Mouse (Mus musculus) megakaryocyte-erythroid progenitor cell, adult 5-6 weeks (primary cell): ENCODE measurements around the gene Trim40. TPM values are rescaled to one million over a fixed set of nuclear protein-coding genes. Genes with fewer than 3 reads are reported as not detected.

Experiments
- ATAC-seq: replicated peaks from 2 replicates; pipeline ENCODE4 v1.8.0; 2016; ENCODE audit warnings: mild to moderate bottlenecking, inconsistent platforms; ENCODE audit not compliant: severe bottlenecking, poor library complexity, low FRiP score, low TSS enrichment
- total RNA-seq, 2 experiments: library from RNA; stranded (forward) in 1 of 2; stranded (reverse) in 1 of 2; fragments of 200-1000, 215-1000 nt in 1 of 2; fragments of >200 nt in 1 of 2; fragmentation: Nextera tagmentation in 1 of 2; gene quantifications; 2 replicates each; pipeline ENCODE4 v1.2.3; 2014 to 2017

Gene Trim40
- total RNA-seq, 2 experiments from 2014 or later, result not detected

GRCm38 (mm10) chr17:36848911-36849310 lies 41.0 kb downstream of the Trim40 start:
- no peak for ATAC-seq

GRCm38 (mm10) chr17:36844725-36845124 lies 45.2 kb downstream of the Trim40 start:
- ATAC-seq, result no peak

GRCm38 (mm10) chr17:36844286-36844719 lies 45.6 kb downstream of the Trim40 start:
- peak; percentile 91 for ATAC-seq

- ATAC-seq, result no peak
Measured at GRCm38 (mm10) chr17:36843696-36844095, 46.2 kb downstream of the Trim40 start.

- no peak for ATAC-seq
Measured at GRCm38 (mm10) chr17:36840961-36841445, 48.9 kb downstream of the Trim40 start.

GRCm38 (mm10) chr17:36839931-36840330 lies 50.0 kb downstream of the Trim40 start:
- no peak for ATAC-seq

GRCm38 (mm10) chr17:36839001-36839400 lies 50.9 kb downstream of the Trim40 start:
- ATAC-seq, result no peak

GRCm38 (mm10) chr17:36836874-36837647 lies 52.9 kb downstream of the Trim40 start, which contains the start of gene Trim26:
Trim26 (plus strand) TSS chr17:36837134.
- peak; percentile 98 for ATAC-seq

GRCm38 (mm10) chr17:36836427-36836812 lies 53.5 kb downstream of the Trim40 start:
- 0 out of 2 replicates have a peak, but pooled peaks have one; percentile 8 for ATAC-seq

GRCm38 (mm10) chr17:36835591-36836426 lies 54.1 kb downstream of the Trim40 start:
- peak; percentile 76 for ATAC-seq

- no peak for ATAC-seq
Measured at GRCm38 (mm10) chr17:36832694-36833093, 57.2 kb downstream of the Trim40 start.

Other genes with a start within 250 kb of the Trim40 start
- not detected in 2 replicates for gene H2-M9, start 247.5 kb downstream of the Trim40 start, total RNA-seq (2014; fragmentation: Nextera tagmentation)
- gene H2-M9, start 247.5 kb downstream of the Trim40 start, total RNA-seq (2017), result not detected in 2 replicates
- not detected in 2 replicates for gene H2-M1, start 217.9 kb downstream of the Trim40 start, total RNA-seq (2014; fragmentation: Nextera tagmentation)
- gene H2-M1, start 217.9 kb downstream of the Trim40 start, total RNA-seq (2017), result not detected in 2 replicates
- gene H2-M10.5, start 117.2 kb downstream of the Trim40 start, total RNA-seq (2014; fragmentation: Nextera tagmentation), result not detected in 2 replicates
- gene H2-M10.5, start 117.2 kb downstream of the Trim40 start, total RNA-seq (2017), result not detected in 2 replicates
- gene H2-M10.6, start 78.0 kb downstream of the Trim40 start, total RNA-seq (2014; fragmentation: Nextera tagmentation), result not detected in 2 replicates
- gene H2-M10.6, start 78.0 kb downstream of the Trim40 start, total RNA-seq (2017), result not detected in 2 replicates
- 13.0 and 13.6 TPM in 2 replicates for gene Trim26, start 53.0 kb downstream of the Trim40 start, total RNA-seq (2014; fragmentation: Nextera tagmentation)
- 7.7 and 9.3 TPM in 2 replicates for gene Trim26, start 53.0 kb downstream of the Trim40 start, total RNA-seq (2017)
- gene Trim15, start 22.9 kb downstream of the Trim40 start, total RNA-seq (2014; fragmentation: Nextera tagmentation), result not detected in 2 replicates
- not detected in 2 replicates for gene Trim15, start 22.9 kb downstream of the Trim40 start, total RNA-seq (2017)
- 7.5 and 9.6 TPM in 2 replicates for gene Trim10, start 20.5 kb downstream of the Trim40 start, total RNA-seq (2014; fragmentation: Nextera tagmentation)
- gene Trim10, start 20.5 kb downstream of the Trim40 start, total RNA-seq (2017), result 13.8 and 24.1 TPM in 2 replicates
- gene Trim31, start 8.0 kb upstream of the Trim40 start, total RNA-seq (2014; fragmentation: Nextera tagmentation), result not detected in 2 replicates
- not detected in 2 replicates for gene Trim31, start 8.0 kb upstream of the Trim40 start, total RNA-seq (2017)
- not detected in 2 replicates for gene Rnf39, start 52.8 kb upstream of the Trim40 start, total RNA-seq (2014; fragmentation: Nextera tagmentation)
- not detected in 2 replicates for gene Rnf39, start 52.8 kb upstream of the Trim40 start, total RNA-seq (2017)
- gene Ppp1r11, start 61.6 kb upstream of the Trim40 start, total RNA-seq (2014; fragmentation: Nextera tagmentation), result 61.5 and 88.0 TPM in 2 replicates
- gene Ppp1r11, start 61.6 kb upstream of the Trim40 start, total RNA-seq (2017), result 53.8 and 72.8 TPM in 2 replicates
- gene Znrd1, start 68.4 kb upstream of the Trim40 start, total RNA-seq (2014; fragmentation: Nextera tagmentation), result 47.7 and 94.1 TPM in 2 replicates
- 17.7 and 35.3 TPM in 2 replicates for gene Znrd1, start 68.4 kb upstream of the Trim40 start, total RNA-seq (2017)
- gene Znrd1as, start 68.5 kb upstream of the Trim40 start, total RNA-seq (2014; fragmentation: Nextera tagmentation), result 1.4 and 13.1 TPM in 2 replicates
- gene Znrd1as, start 68.5 kb upstream of the Trim40 start, total RNA-seq (2017), result 11.4 and 23.7 TPM in 2 replicates
- gene 2410137M14Rik, start 91.1 kb upstream of the Trim40 start, total RNA-seq (2014; fragmentation: Nextera tagmentation), result not detected in 2 replicates
- gene 2410137M14Rik, start 91.1 kb upstream of the Trim40 start, total RNA-seq (2017), result not detected in 2 replicates
- not detected in 2 replicates for gene H2-M5, start 99.4 kb upstream of the Trim40 start, total RNA-seq (2014; fragmentation: Nextera tagmentation)
- gene H2-M5, start 99.4 kb upstream of the Trim40 start, total RNA-seq (2017), result not detected in 2 replicates
- 0.87 TPM in 1 of 2 replicates, not detected in the other for gene Zfp57, start 111.0 kb upstream of the Trim40 start, total RNA-seq (2014; fragmentation: Nextera tagmentation)
- 0.08 TPM in 1 of 2 replicates, not detected in the other for gene Zfp57, start 111.0 kb upstream of the Trim40 start, total RNA-seq (2017)
- gene Mog, start 133.3 kb upstream of the Trim40 start, total RNA-seq (2014; fragmentation: Nextera tagmentation), result not detected in 2 replicates
- not detected in 2 replicates for gene Mog, start 133.3 kb upstream of the Trim40 start, total RNA-seq (2017)
- gene Gabbr1, start 155.8 kb upstream of the Trim40 start, total RNA-seq (2014; fragmentation: Nextera tagmentation), result 9.1 and 11.1 TPM in 2 replicates
- gene Gabbr1, start 155.8 kb upstream of the Trim40 start, total RNA-seq (2017), result 0.91 and 0.99 TPM in 2 replicates
- gene Olfr90, start 198.4 kb upstream of the Trim40 start, total RNA-seq (2014; fragmentation: Nextera tagmentation), result not detected in 2 replicates
- not detected in 2 replicates for gene Olfr90, start 198.4 kb upstream of the Trim40 start, total RNA-seq (2017)
- not detected in 2 replicates for gene Olfr91, start 208.2 kb upstream of the Trim40 start, total RNA-seq (2014; fragmentation: Nextera tagmentation)
- gene Olfr91, start 208.2 kb upstream of the Trim40 start, total RNA-seq (2017), result not detected in 2 replicates
- gene Olfr92, start 230.0 kb upstream of the Trim40 start, total RNA-seq (2014; fragmentation: Nextera tagmentation), result not detected in 2 replicates
- gene Olfr92, start 230.0 kb upstream of the Trim40 start, total RNA-seq (2017), result not detected in 2 replicates